Mouse (Mus musculus): Measurements from ENCODE around the gene Rasl2-9.

DNA sequence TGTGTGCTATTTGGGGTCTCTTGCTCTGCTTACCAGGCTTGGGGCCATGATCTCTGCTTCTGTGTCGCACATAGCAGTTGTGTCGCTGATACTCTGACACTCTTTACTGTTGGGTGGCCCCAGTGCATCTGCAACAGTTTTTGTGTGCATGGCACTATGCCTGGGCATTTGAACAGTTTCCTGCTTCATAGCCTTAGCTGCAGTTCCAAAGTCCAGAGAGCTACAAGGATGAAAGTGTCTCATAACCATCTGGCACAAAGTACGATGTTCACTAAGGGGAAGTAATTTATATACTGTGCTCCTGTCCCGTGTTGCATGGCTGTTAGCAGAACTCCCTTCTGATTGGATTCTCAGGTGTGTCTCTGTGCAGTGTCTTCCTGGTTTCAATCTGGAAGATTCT is 37.9 kb downstream of the Rasl2-9 start:
- TF ChIP-seq CTCF (IDR thresholded peaks at IDR 0.05; ENCODE audit: control insufficient read depth, insufficient read depth, insufficient read length) (no peak), MYOD1 (IDR thresholded peaks at IDR 0.05; ENCODE audit: control insufficient read depth, insufficient read length, low read depth) (no peak)

All from C2C12 (cell line).